In the genomic region with DNA sequence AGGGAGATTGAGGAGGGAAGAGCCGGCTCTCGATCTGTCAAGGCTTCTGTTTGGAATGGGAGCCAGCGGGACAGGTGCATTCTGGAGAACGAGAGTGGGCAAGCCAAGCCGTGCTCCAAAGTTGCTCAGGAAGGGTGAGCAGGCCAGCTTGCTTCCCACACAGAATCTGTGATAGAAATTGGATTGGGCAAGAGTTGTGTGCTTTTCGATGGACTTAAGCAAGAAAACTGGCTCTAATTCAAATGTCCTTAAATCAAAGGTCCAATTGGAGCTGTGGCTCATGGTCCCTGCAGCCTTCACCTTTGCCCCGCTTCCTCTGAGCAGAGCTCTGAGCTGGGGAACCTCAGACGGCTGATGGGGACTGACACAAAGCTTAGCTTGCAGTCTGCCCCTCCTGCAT, we compare ENCODE assay signal across 11 mouse cellular contexts. TPM values are rescaled to one million over a fixed set of nuclear protein-coding genes. Genes with fewer than 3 reads are reported as not detected.
DNase-seq lines count a peak whose midpoint lies in the region; ATAC-seq and TF ChIP-seq lines count a peak whose summit lies in the region.
"Had no signal": no experiment of that assay in that cellular context is flagged by ENCODE, and none has a peak within 500 bp of the region (broad histone marks: within the 10 kb centered on the region; RNA-seq: fewer than 3 reads in every experiment).

No protein-coding gene starts in this region.

- TF ChIP-seq EP300 in liver, embryonic 14.5 days (IDR thresholded peaks at IDR 0.05; ENCODE audit: low read depth), result no peak

- 79% methylated on average over 8 of the region's 8 CpGs for WGBS in intestine, embryonic 16.5 days
- WGBS in liver, embryonic 14.5 days (ENCODE audit: insufficient replicate concordance), result 62% methylated on average over 8 of the region's 8 CpGs
- 83% methylated on average over 8 of the region's 8 CpGs for WGBS in hindbrain, embryonic 14.5 days

- no peak overlapping the region for H3K4me2 ChIP-seq in intestine, embryonic 16.5 days (ENCODE audit: low read depth, low read length)
- H3K4me2 ChIP-seq in liver, embryonic 14.5 days (ENCODE audit: low read depth), result 0 out of 2 replicates have a peak overlapping the region, but pooled peaks have one; percentile 11
- no peak overlapping the region for H3K4me2 ChIP-seq in hindbrain, embryonic 14.5 days (replicated peaks)
- H3K4me2 ChIP-seq: embryonic facial prominence, embryonic 15.5 days had no signal

- H3K9me3 ChIP-seq in intestine, embryonic 16.5 days (ENCODE audit: control insufficient read depth, low read length), result no peaks in the 10 kb centered on the region
- H3K9me3 ChIP-seq in liver, embryonic 14.5 days (ENCODE audit: control insufficient read depth, low read length), result no peaks in the 10 kb centered on the region
- H3K9me3 ChIP-seq in hindbrain, embryonic 14.5 days (ENCODE audit: control insufficient read depth, low read length), result no peaks in the 10 kb centered on the region
- H3K9me3 ChIP-seq: embryonic facial prominence, embryonic 15.5 days had no signal

- peak; percentile 30 to 49 for DNase-seq in heart, adult 9 months (ENCODE audit: low spot score in 2 of 2)
- DNase-seq in heart, postnatal 25 days (ENCODE audit: low spot score), result no peak
- peak; percentile 82 for DNase-seq in adrenal gland, postnatal 10 days
- peak in 1 of 3 experiments; percentile 37 for DNase-seq in liver, embryonic 14.5 days (ENCODE audit: low read depth in 3 of 3, low spot score in 3 of 3)
- DNase-seq in hindbrain, embryonic 14.5 days (ENCODE audit: low spot score), result no peak
- DNase-seq: cerebellum, adult 2 months; thymus, postnatal 4 days had no signal

- no peak for TF ChIP-seq CTCF in liver, embryonic 14.5 days (IDR thresholded peaks at IDR 0.05; ENCODE audit: low read depth)

- no peaks in the 10 kb centered on the region for H3K27me3 ChIP-seq in intestine, embryonic 16.5 days (replicated peaks; ENCODE audit: control insufficient read depth, insufficient read depth, low read length)
- no peaks in the 10 kb centered on the region for H3K27me3 ChIP-seq in liver, embryonic 14.5 days (ENCODE audit: control insufficient read depth, insufficient read depth, low read length)
- no peaks in the 10 kb centered on the region for H3K27me3 ChIP-seq in hindbrain, embryonic 14.5 days (ENCODE audit: control insufficient read depth, insufficient read depth, low read length)
- H3K27me3 ChIP-seq: embryonic facial prominence, embryonic 15.5 days had no signal

- intact Hi-C loops in heart, postnatal 25 days (cut with DNase I), result no loop called here

- H3K9ac ChIP-seq in intestine, embryonic 16.5 days (ENCODE audit: low read depth, low read length), result no peak overlapping the region
- no peak overlapping the region for H3K9ac ChIP-seq in liver, embryonic 14.5 days (replicated peaks)
- no peak overlapping the region for H3K9ac ChIP-seq in hindbrain, embryonic 14.5 days
- H3K9ac ChIP-seq: embryonic facial prominence, embryonic 15.5 days had no signal

- no peak overlapping the region for H3K27ac ChIP-seq in intestine, embryonic 16.5 days (ENCODE audit: low read length)
- H3K27ac ChIP-seq in liver, embryonic 14.5 days, result no peak overlapping the region
- no peak overlapping the region for H3K27ac ChIP-seq in hindbrain, embryonic 14.5 days
- H3K27ac ChIP-seq: embryonic facial prominence, embryonic 15.5 days had no signal

- H3K36me3 ChIP-seq in intestine, embryonic 16.5 days (ENCODE audit: control insufficient read depth, insufficient read depth, low read length), result no peaks in the 10 kb centered on the region
- no peaks in the 10 kb centered on the region for H3K36me3 ChIP-seq in liver, embryonic 14.5 days (replicated peaks; ENCODE audit: control insufficient read depth, insufficient read depth, low read depth)
- no peaks in the 10 kb centered on the region for H3K36me3 ChIP-seq in hindbrain, embryonic 14.5 days (replicated peaks; ENCODE audit: control insufficient read depth, insufficient read depth)
- H3K36me3 ChIP-seq: embryonic facial prominence, embryonic 15.5 days had no signal

- H3K4me1 ChIP-seq in intestine, embryonic 16.5 days (ENCODE audit: control insufficient read depth, insufficient read depth, low read length), result peaks cover 4% of the 10 kb centered on the region; the same call in 1 of the 2 replicates
- peaks cover 0 to 5% of the 10 kb centered on the region in 2 experiments; a peak in 2 of 4 replicates for H3K4me1 ChIP-seq in liver, embryonic 14.5 days (replicated peaks; ENCODE audit: control insufficient read depth in 2 of 2, insufficient read depth in 2 of 2, low read length in 1 of 2)
- no peaks in the 10 kb centered on the region for H3K4me1 ChIP-seq in hindbrain, embryonic 14.5 days (replicated peaks; ENCODE audit: control insufficient read depth, insufficient read depth, low read length)

- peak; percentile 46; the same call in 1 of the 2 replicates for ATAC-seq in intestine, embryonic 16.5 days
- peak; percentile 70 for ATAC-seq in liver, embryonic 14.5 days (ENCODE audit: insufficient read depth)
- ATAC-seq in megakaryocyte, adult 5-6 weeks (ENCODE audit: poor library complexity, severe bottlenecking), result no peak
- no peak for ATAC-seq in hindbrain, embryonic 14.5 days (ENCODE audit: low FRiP score)
- no peak for ATAC-seq in megakaryocyte-erythroid progenitor cell, adult 5-6 weeks (replicated peaks; ENCODE audit: low FRiP score, low TSS enrichment, poor library complexity, severe bottlenecking)

- no peak overlapping the region for H3K4me3 ChIP-seq in intestine, embryonic 16.5 days (ENCODE audit: low read length)
- H3K4me3 ChIP-seq in liver, embryonic 14.5 days (ENCODE audit: insufficient read depth in 1 of 2, low read depth in 2 of 2, low read length in 2 of 2), result no peak overlapping the region
- H3K4me3 ChIP-seq in hindbrain, embryonic 14.5 days (replicated peaks; ENCODE audit: low read length), result no peak overlapping the region
- H3K4me3 ChIP-seq: embryonic facial prominence, embryonic 15.5 days had no signal

RNA-seq across cellular contexts. Expression of gene Mical3, which starts 12.6 kb away (rescaled TPM):
- 100 to 1,000 TPM; 123 to 140 TPM for total RNA-seq in heart, postnatal 25 days (2021)
- 10 to 100 TPM; 43.0 to 75.5 TPM for total RNA-seq in adrenal gland, postnatal 10 days (2021)
- 4.8 and 5.5 TPM in 2 replicates for polyA plus RNA-seq in intestine, embryonic 16.5 days (2015; fragmentation: Nextera tagmentation; extraction: Ambion mirVana)
- polyA plus RNA-seq in liver, embryonic 14.5 days (2012; rRNA removed), result 6.0 and 8.1 TPM in 2 replicates
- 9.4 and 12.8 TPM in 2 replicates for polyA plus RNA-seq in liver, embryonic 14.5 days (2014; fragmentation: Nextera tagmentation; extraction: Ambion mirVana)
- 4.3 and 7.7 TPM in 2 replicates for total RNA-seq in megakaryocyte, adult 5-6 weeks (2015)
- 2.4 TPM in 2 replicates for total RNA-seq in megakaryocyte, adult 5-6 weeks (2017)
- polyA plus RNA-seq in hindbrain, embryonic 14.5 days (2014; fragmentation: Nextera tagmentation; extraction: Ambion mirVana), result 44.6 and 49.4 TPM in 2 replicates
- 77.2 and 89.3 TPM in 2 replicates for total RNA-seq in megakaryocyte-erythroid progenitor cell, adult 5-6 weeks (2014; fragmentation: Nextera tagmentation)
- total RNA-seq in megakaryocyte-erythroid progenitor cell, adult 5-6 weeks (2017), result 23.6 and 26.4 TPM in 2 replicates

RNA-seq across cellular contexts. Expression of gene Pex26, which starts 40.0 kb away (rescaled TPM):
- 1 to 10 TPM; 6.9 to 7.1 TPM for total RNA-seq in heart, postnatal 25 days (2021)
- 10 to 100 TPM; 10.5 to 11.1 TPM for total RNA-seq in adrenal gland, postnatal 10 days (2021)
- polyA plus RNA-seq in intestine, embryonic 16.5 days (2015; fragmentation: Nextera tagmentation; extraction: Ambion mirVana), result 13.4 and 14.8 TPM in 2 replicates
- polyA plus RNA-seq in liver, embryonic 14.5 days (2012; rRNA removed), result 3.2 and 3.3 TPM in 2 replicates
- polyA plus RNA-seq in liver, embryonic 14.5 days (2014; fragmentation: Nextera tagmentation; extraction: Ambion mirVana), result 2.2 and 2.4 TPM in 2 replicates
- total RNA-seq in megakaryocyte, adult 5-6 weeks (2015), result 3.7 and 4.8 TPM in 2 replicates
- total RNA-seq in megakaryocyte, adult 5-6 weeks (2017), result 4.2 and 5.7 TPM in 2 replicates
- polyA plus RNA-seq in hindbrain, embryonic 14.5 days (2014; fragmentation: Nextera tagmentation; extraction: Ambion mirVana), result 13.9 and 15.2 TPM in 2 replicates
- total RNA-seq in megakaryocyte-erythroid progenitor cell, adult 5-6 weeks (2014; fragmentation: Nextera tagmentation), result 6.3 and 9.5 TPM in 2 replicates
- 6.2 and 7.1 TPM in 2 replicates for total RNA-seq in megakaryocyte-erythroid progenitor cell, adult 5-6 weeks (2017)

Comparison
In these comparisons a context has a peak if more than half of its experiments do, and no peak if none do; other contexts are left out.
1. DNase-seq: peak in heart, adult 9 months (2 of 2) and adrenal gland, postnatal 10 days (single experiment); none in heart, postnatal 25 days (single experiment) and hindbrain, embryonic 14.5 days (single experiment).
2. ATAC-seq: peak in intestine, embryonic 16.5 days (single experiment) and liver, embryonic 14.5 days (single experiment); none in megakaryocyte, adult 5-6 weeks (single experiment), hindbrain, embryonic 14.5 days (single experiment) and megakaryocyte-erythroid progenitor cell, adult 5-6 weeks (single experiment).